Mouse (Mus musculus): ENCODE measurements at regions not wholly inside any gene's neighbourhood (a gene's known extent, or its start where the extent isn't known, plus 50 kb on each side); places are given as distances from the start of the nearest gene placed in this dataset.

- H3K27ac ChIP-seq (ENCODE audit: insufficient read depth, low read length) = no peak overlapping the region
- H3K9me3 ChIP-seq (replicated peaks; ENCODE audit: control insufficient read depth, insufficient read depth, low read length, poor library complexity, severe bottlenecking) = peaks cover 4% of the 10 kb centered on the region
- no peak overlapping the region for H3K9ac ChIP-seq (ENCODE audit: low read depth, poor library complexity, severe bottlenecking)
- H3K4me3 ChIP-seq (ENCODE audit: low read depth, low read length) = no peak overlapping the region
- TF ChIP-seq POLR2A (IDR thresholded peaks at IDR 0.05; ENCODE audit: insufficient read depth, low read length) (no peak), EP300 (IDR thresholded peaks at IDR 0.05; ENCODE audit: insufficient read depth, low read depth, low read length) (no peak), CTCF (IDR thresholded peaks at IDR 0.05; ENCODE audit: low read depth, low read length) (no peak)
- no peaks in the 10 kb centered on the region for H3K36me3 ChIP-seq (ENCODE audit: control insufficient read depth, insufficient read depth, low read length, poor library complexity, severe bottlenecking)
- H3K4me1 ChIP-seq (ENCODE audit: control insufficient read depth, insufficient read depth, low read length) = no peaks in the 10 kb centered on the region
- H3K27me3 ChIP-seq (ENCODE audit: control insufficient read depth, insufficient read depth, low read length, poor library complexity, severe bottlenecking) = no peaks in the 10 kb centered on the region
Measured at GRCm38 (mm10) chr13:47735426-47736063, 525.5 kb upstream of the Id4 start.

GRCm38 (mm10) chr13:47748906-47749305 lies 512.1 kb upstream of the Id4 start:
- Histone ChIP-seq H3K9me3 (replicated peaks; ENCODE audit: control insufficient read depth, insufficient read depth, low read length, poor library complexity, severe bottlenecking) (no peaks in the 10 kb centered on the region), H3K36me3 (ENCODE audit: control insufficient read depth, insufficient read depth, low read length, poor library complexity, severe bottlenecking) (no peaks in the 10 kb centered on the region), H3K4me3 (ENCODE audit: low read depth, low read length) (no peak overlapping the region), H3K27ac (ENCODE audit: insufficient read depth, low read length) (no peak overlapping the region), H3K27me3 (ENCODE audit: control insufficient read depth, insufficient read depth, low read length, poor library complexity, severe bottlenecking) (no peaks in the 10 kb centered on the region), H3K4me1 (ENCODE audit: control insufficient read depth, insufficient read depth, low read length) (no peaks in the 10 kb centered on the region), H3K9ac (ENCODE audit: low read depth, poor library complexity, severe bottlenecking) (no peak overlapping the region)
- no peak for TF ChIP-seq EP300 (IDR thresholded peaks at IDR 0.05; ENCODE audit: insufficient read depth, low read depth, low read length)
- TF ChIP-seq POLR2A (IDR thresholded peaks at IDR 0.05; ENCODE audit: insufficient read depth, low read length) = no peak

- H3K4me1 ChIP-seq (ENCODE audit: control insufficient read depth, insufficient read depth, low read length) = no peaks in the 10 kb centered on the region
- no peaks in the 10 kb centered on the region for H3K9me3 ChIP-seq (replicated peaks; ENCODE audit: control insufficient read depth, insufficient read depth, low read length, poor library complexity, severe bottlenecking)
- H3K4me3 ChIP-seq (ENCODE audit: low read depth, low read length) = no peak overlapping the region
- TF ChIP-seq POLR2A (IDR thresholded peaks at IDR 0.05; ENCODE audit: insufficient read depth, low read length) = no peak
- no peak for TF ChIP-seq CTCF (IDR thresholded peaks at IDR 0.05; ENCODE audit: low read depth, low read length)
- no peak for TF ChIP-seq EP300 (IDR thresholded peaks at IDR 0.05; ENCODE audit: insufficient read depth, low read depth, low read length)
- H3K36me3 ChIP-seq (ENCODE audit: control insufficient read depth, insufficient read depth, low read length, poor library complexity, severe bottlenecking) = no peaks in the 10 kb centered on the region
- H3K9ac ChIP-seq (ENCODE audit: low read depth, poor library complexity, severe bottlenecking) = no peak overlapping the region
- H3K27ac ChIP-seq (ENCODE audit: insufficient read depth, low read length) = no peak overlapping the region
- no peaks in the 10 kb centered on the region for H3K27me3 ChIP-seq (ENCODE audit: control insufficient read depth, insufficient read depth, low read length, poor library complexity, severe bottlenecking)
Measured at GRCm38 (mm10) chr13:47751033-47751432, 510.0 kb upstream of the Id4 start.

GRCm38 (mm10) chr13:47764802-47765597 lies 496.0 kb upstream of the Id4 start:
- no peak overlapping the region for H3K9ac ChIP-seq (ENCODE audit: low read depth, poor library complexity, severe bottlenecking)
- H3K4me1 ChIP-seq (ENCODE audit: control insufficient read depth, insufficient read depth, low read length) = no peaks in the 10 kb centered on the region
- no peak overlapping the region for H3K27ac ChIP-seq (ENCODE audit: insufficient read depth, low read length)
- H3K27me3 ChIP-seq (ENCODE audit: control insufficient read depth, insufficient read depth, low read length, poor library complexity, severe bottlenecking) = no peaks in the 10 kb centered on the region
- no peaks in the 10 kb centered on the region for H3K36me3 ChIP-seq (ENCODE audit: control insufficient read depth, insufficient read depth, low read length, poor library complexity, severe bottlenecking)
- H3K9me3 ChIP-seq (replicated peaks; ENCODE audit: control insufficient read depth, insufficient read depth, low read length, poor library complexity, severe bottlenecking) = no peaks in the 10 kb centered on the region
- H3K4me3 ChIP-seq (ENCODE audit: low read depth, low read length) = no peak overlapping the region
- TF ChIP-seq POLR2A (IDR thresholded peaks at IDR 0.05; ENCODE audit: insufficient read depth, low read length) = no peak
- TF ChIP-seq EP300 (IDR thresholded peaks at IDR 0.05; ENCODE audit: insufficient read depth, low read depth, low read length) = no peak
- no peak for TF ChIP-seq CTCF (IDR thresholded peaks at IDR 0.05; ENCODE audit: low read depth, low read length)

- H3K4me3 ChIP-seq (ENCODE audit: low read depth, low read length) = no peak overlapping the region
- H3K9ac ChIP-seq (ENCODE audit: low read depth, poor library complexity, severe bottlenecking) = no peak overlapping the region
- H3K36me3 ChIP-seq (ENCODE audit: control insufficient read depth, insufficient read depth, low read length, poor library complexity, severe bottlenecking) = no peaks in the 10 kb centered on the region
- peaks cover 2% of the 10 kb centered on the region for H3K4me1 ChIP-seq (ENCODE audit: control insufficient read depth, insufficient read depth, low read length)
- H3K27ac ChIP-seq (ENCODE audit: insufficient read depth, low read length) = no peak overlapping the region
- no peaks in the 10 kb centered on the region for H3K27me3 ChIP-seq (ENCODE audit: control insufficient read depth, insufficient read depth, low read length, poor library complexity, severe bottlenecking)
- TF ChIP-seq POLR2A (IDR thresholded peaks at IDR 0.05; ENCODE audit: insufficient read depth, low read length) = no peak
- no peak for TF ChIP-seq EP300 (IDR thresholded peaks at IDR 0.05; ENCODE audit: insufficient read depth, low read depth, low read length)
- no peak for TF ChIP-seq CTCF (IDR thresholded peaks at IDR 0.05; ENCODE audit: low read depth, low read length)
- H3K9me3 ChIP-seq (replicated peaks; ENCODE audit: control insufficient read depth, insufficient read depth, low read length, poor library complexity, severe bottlenecking) = no peaks in the 10 kb centered on the region
Measured at GRCm38 (mm10) chr13:47768963-47769527, 492.0 kb upstream of the Id4 start.
